ENCODE assay signal across 14 mouse cellular contexts in the genomic region with DNA sequence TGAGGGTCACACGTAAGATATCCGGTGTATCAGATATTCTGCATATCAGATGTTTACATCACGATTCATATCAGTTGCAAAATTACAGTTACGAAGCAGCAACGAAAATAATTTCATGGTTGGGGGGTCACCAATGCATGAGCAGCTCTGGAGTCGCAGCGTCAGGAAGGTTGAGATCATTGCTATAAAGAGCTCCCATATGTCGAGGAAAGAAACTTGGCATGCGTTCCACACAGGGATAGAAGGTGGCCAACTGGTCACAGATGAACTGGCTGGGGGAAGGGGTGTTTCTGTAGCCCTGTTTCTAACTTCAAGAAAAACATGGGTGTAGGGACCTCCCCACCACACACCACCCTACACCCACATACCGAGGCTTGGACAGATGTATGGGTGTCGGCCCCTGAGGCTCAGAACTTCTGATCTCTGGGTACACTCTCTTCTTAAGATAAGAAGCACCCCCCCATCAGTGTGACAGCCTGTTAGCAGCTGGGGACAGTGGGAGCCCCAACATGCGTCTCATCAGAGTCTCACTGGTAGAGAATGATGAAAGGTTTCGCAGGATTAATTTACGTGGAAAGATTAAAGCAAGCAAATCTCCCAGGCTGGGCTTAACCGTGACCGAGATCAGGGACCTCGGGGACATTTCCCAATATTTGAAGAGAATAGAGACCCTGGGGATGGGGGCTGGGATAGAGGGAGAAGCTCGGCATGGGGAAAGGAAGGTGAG. TPM values are rescaled to one million over a fixed set of nuclear protein-coding genes. Genes with fewer than 3 reads are reported as not detected.
DNase-seq lines count a peak whose midpoint lies in the region; ATAC-seq and TF ChIP-seq lines count a peak whose summit lies in the region.
"Had no signal": no experiment of that assay in that cellular context is flagged by ENCODE, and none has a peak within 500 bp of the region (broad histone marks: within the 10 kb centered on the region; RNA-seq: fewer than 3 reads in every experiment).

No protein-coding gene starts in this region.

- H3K27me3 ChIP-seq in embryonic facial prominence, embryonic 14.5 days (replicated peaks; ENCODE audit: control insufficient read depth, insufficient read depth, low read length): no peaks in the 10 kb centered on the region
- no peaks in the 10 kb centered on the region for H3K27me3 ChIP-seq in embryonic facial prominence, embryonic 10.5 days (replicated peaks; ENCODE audit: low read depth, poor library complexity, severe bottlenecking)
- no peaks in the 10 kb centered on the region for H3K27me3 ChIP-seq in liver, embryonic 11.5 days (replicated peaks; ENCODE audit: control insufficient read depth, insufficient read depth, low read length)
- H3K27me3 ChIP-seq in liver, postnatal 0 days (ENCODE audit: insufficient read depth, low read length): no peaks in the 10 kb centered on the region
- H3K27me3 ChIP-seq in cerebellum, adult 2 months (ENCODE audit: control insufficient read depth, insufficient read depth, low read length): no peaks in the 10 kb centered on the region
- H3K27me3 ChIP-seq in hindbrain, embryonic 16.5 days (replicated peaks; ENCODE audit: control insufficient read depth, insufficient read depth, low read length): no peaks in the 10 kb centered on the region

- no peak for TF ChIP-seq POLR2A in cerebellum, adult 2 months (IDR thresholded peaks at IDR 0.05; ENCODE audit: borderline replicate concordance, insufficient read depth, low read length)

- no peak overlapping the region for H3K4me3 ChIP-seq in embryonic facial prominence, embryonic 14.5 days (ENCODE audit: low read depth, low read length)
- H3K4me3 ChIP-seq in embryonic facial prominence, embryonic 10.5 days: no peak overlapping the region
- no peak overlapping the region for H3K4me3 ChIP-seq in liver, embryonic 11.5 days (ENCODE audit: low read depth, low read length)
- no peak overlapping the region for H3K4me3 ChIP-seq in liver, postnatal 0 days (ENCODE audit: low read depth, low read length)
- H3K4me3 ChIP-seq in cerebellum, adult 2 months (replicated peaks; ENCODE audit: insufficient read depth, low read depth, low read length): no peak overlapping the region
- no peak overlapping the region for H3K4me3 ChIP-seq in hindbrain, embryonic 16.5 days (ENCODE audit: low read length)
- H3K4me3 ChIP-seq: erythroblast, embryonic 14.5 days; heart, adult 2 months had no signal

- peak; percentile 23 for DNase-seq in embryonic facial prominence, embryonic 14.5 days (ENCODE audit: low spot score)
- DNase-seq in embryonic facial prominence, embryonic 10.5 days (ENCODE audit: low spot score): no peak
- DNase-seq in liver, embryonic 11.5 days (ENCODE audit: low spot score): no peak
- no peak for DNase-seq in liver, postnatal 0 days
- DNase-seq in cerebellum, adult 2 months: peak; percentile 81 to 95
- no peak for DNase-seq in kidney, adult 11 months
- no peak for DNase-seq in frontal cortex, postnatal 25 days (ENCODE audit: low spot score in 2 of 2)
- DNase-seq: heart, adult 2 months; lung, postnatal 4 days had no signal

- no peak overlapping the region for H3K9ac ChIP-seq in embryonic facial prominence, embryonic 14.5 days (ENCODE audit: low read depth, low read length)
- no peak overlapping the region for H3K9ac ChIP-seq in liver, embryonic 11.5 days (ENCODE audit: low read depth, low read length)
- H3K9ac ChIP-seq in liver, postnatal 0 days (replicated peaks): no peak overlapping the region
- no peak overlapping the region for H3K9ac ChIP-seq in hindbrain, embryonic 16.5 days (ENCODE audit: low read depth, low read length)

- WGBS in embryonic facial prominence, embryonic 14.5 days: 76% methylated on average over 18 of the region's 18 CpGs
- 90% methylated on average over 18 of the region's 18 CpGs for WGBS in embryonic facial prominence, embryonic 10.5 days
- WGBS in liver, embryonic 11.5 days: 83% methylated on average over 18 of the region's 18 CpGs
- 80% methylated on average over 18 of the region's 18 CpGs for WGBS in liver, postnatal 0 days (ENCODE audit: insufficient replicate concordance)
- 16% methylated on average over 18 of the region's 18 CpGs for WGBS in cerebellum, adult 2 months
- WGBS in hindbrain, embryonic 16.5 days: 70% methylated on average over 18 of the region's 18 CpGs

- no peak overlapping the region for H3K27ac ChIP-seq in embryonic facial prominence, embryonic 14.5 days (replicated peaks; ENCODE audit: low read depth, low read length)
- no peak overlapping the region for H3K27ac ChIP-seq in embryonic facial prominence, embryonic 10.5 days (replicated peaks)
- H3K27ac ChIP-seq in liver, embryonic 11.5 days (ENCODE audit: low read depth, low read length): no peak overlapping the region
- H3K27ac ChIP-seq in liver, postnatal 0 days (ENCODE audit: low read depth): no peak overlapping the region
- H3K27ac ChIP-seq in cerebellum, adult 2 months (ENCODE audit: insufficient read depth, low read length): peak overlapping the region; percentile 92
- H3K27ac ChIP-seq in hindbrain, embryonic 16.5 days (ENCODE audit: low read depth, low read length): peak overlapping the region; percentile 20; the same call in 1 of the 2 replicates
- H3K27ac ChIP-seq: heart, adult 2 months; kidney, postnatal 0 days had no signal

- no peak for ATAC-seq in embryonic facial prominence, embryonic 14.5 days (ENCODE audit: low read depth)
- 0 out of 2 replicates have a peak, but pooled peaks have one; percentile 21 for ATAC-seq in liver, embryonic 11.5 days (replicated peaks; ENCODE audit: low FRiP score)
- no peak for ATAC-seq in liver, postnatal 0 days
- peak; percentile 38; the same call in 1 of the 2 replicates for ATAC-seq in hindbrain, embryonic 16.5 days
- ATAC-seq: activated CD4-positive, CD25-positive, alpha-beta regulatory T cell, adult 4 months had no signal

- no peak overlapping the region for H3K4me2 ChIP-seq in embryonic facial prominence, embryonic 14.5 days (ENCODE audit: low read depth, low read length)
- H3K4me2 ChIP-seq in liver, embryonic 11.5 days: no peak overlapping the region
- no peak overlapping the region for H3K4me2 ChIP-seq in liver, postnatal 0 days (ENCODE audit: low read depth, low read length)
- H3K4me2 ChIP-seq in hindbrain, embryonic 16.5 days (ENCODE audit: low read length): no peak overlapping the region

- no peak for TF ChIP-seq CTCF in liver, postnatal 0 days (IDR thresholded peaks at IDR 0.05; ENCODE audit: low read depth)
- TF ChIP-seq CTCF in cerebellum, adult 2 months (IDR thresholded peaks at IDR 0.05; ENCODE audit: borderline replicate concordance, insufficient read depth, low read depth, low read length): no peak

- no peaks in the 10 kb centered on the region for H3K9me3 ChIP-seq in embryonic facial prominence, embryonic 14.5 days (ENCODE audit: control insufficient read depth, low read length)
- no peaks in the 10 kb centered on the region for H3K9me3 ChIP-seq in embryonic facial prominence, embryonic 10.5 days
- H3K9me3 ChIP-seq in liver, embryonic 11.5 days (ENCODE audit: control insufficient read depth, low read length): no peaks in the 10 kb centered on the region
- no peaks in the 10 kb centered on the region for H3K9me3 ChIP-seq in liver, postnatal 0 days (ENCODE audit: low read length)
- no peaks in the 10 kb centered on the region for H3K9me3 ChIP-seq in hindbrain, embryonic 16.5 days (ENCODE audit: control insufficient read depth, low read length)

- TF ChIP-seq EP300 in liver, postnatal 0 days (IDR thresholded peaks at IDR 0.05; ENCODE audit: low read depth): no peak

- H3K36me3 ChIP-seq in embryonic facial prominence, embryonic 14.5 days (ENCODE audit: control insufficient read depth, insufficient read depth, low read length): no peaks in the 10 kb centered on the region
- no peaks in the 10 kb centered on the region for H3K36me3 ChIP-seq in embryonic facial prominence, embryonic 10.5 days (replicated peaks)
- H3K36me3 ChIP-seq in liver, embryonic 11.5 days (ENCODE audit: control insufficient read depth, insufficient read depth, low read length): no peaks in the 10 kb centered on the region
- H3K36me3 ChIP-seq in liver, postnatal 0 days (replicated peaks; ENCODE audit: insufficient read depth, low read length): no peaks in the 10 kb centered on the region
- H3K36me3 ChIP-seq in hindbrain, embryonic 16.5 days (ENCODE audit: control insufficient read depth, insufficient read depth, low read length): no peaks in the 10 kb centered on the region

- H3K4me1 ChIP-seq in embryonic facial prominence, embryonic 14.5 days (ENCODE audit: control insufficient read depth, insufficient read depth, low read length): no peaks in the 10 kb centered on the region
- H3K4me1 ChIP-seq in embryonic facial prominence, embryonic 10.5 days: peaks cover 15% of the 10 kb centered on the region
- H3K4me1 ChIP-seq in liver, embryonic 11.5 days (replicated peaks; ENCODE audit: control insufficient read depth, insufficient read depth, low read length): peaks cover 6% of the 10 kb centered on the region
- no peaks in the 10 kb centered on the region for H3K4me1 ChIP-seq in liver, postnatal 0 days (ENCODE audit: insufficient read depth)
- H3K4me1 ChIP-seq in cerebellum, adult 2 months (ENCODE audit: control insufficient read depth, insufficient read depth, low read length): peaks cover 77% of the 10 kb centered on the region
- H3K4me1 ChIP-seq in hindbrain, embryonic 16.5 days (ENCODE audit: control insufficient read depth, insufficient read depth, low read depth, low read length): peaks cover 15% of the 10 kb centered on the region

RNA-seq across cellular contexts. Expression of a gene that starts 54.1 kb away (rescaled TPM):
- polyA plus RNA-seq in embryonic facial prominence, embryonic 14.5 days (2014; fragmentation: Nextera tagmentation; extraction: Ambion mirVana): 1.7 and 2.8 TPM in 2 replicates
- polyA plus RNA-seq in embryonic facial prominence, embryonic 10.5 days (2016; fragmentation: Nextera tagmentation; extraction: Ambion mirVana): 2.0 and 2.2 TPM in 2 replicates
- polyA plus RNA-seq in liver, embryonic 11.5 days (2014; fragmentation: Nextera tagmentation; extraction: Ambion mirVana): 0.32 and 0.44 TPM in 2 replicates
- polyA plus RNA-seq in liver, postnatal 0 days (2015; fragmentation: Nextera tagmentation; extraction: Ambion mirVana): 0.05 TPM in 1 of 2 replicates, not detected in the other
- 55.2 and 63.4 TPM in 2 replicates for polyA plus RNA-seq in cerebellum, adult 2 months (2012; rRNA removed)
- polyA plus RNA-seq in hindbrain, embryonic 16.5 days (2015; fragmentation: Nextera tagmentation; extraction: Ambion mirVana): 102 and 109 TPM in 2 replicates
- polyA plus RNA-seq: activated CD4-positive, CD25-positive, alpha-beta regulatory T cell, adult 4 months; liver, embryonic 16.5 days had no signal

Comparison
In these comparisons a context has a peak if more than half of its experiments do, and no peak if none do; other contexts are left out.
1. ATAC-seq: peak in liver, embryonic 11.5 days (single experiment) and hindbrain, embryonic 16.5 days (single experiment); none in embryonic facial prominence, embryonic 14.5 days (single experiment) and liver, postnatal 0 days (single experiment).
2. DNase-seq: peak in embryonic facial prominence, embryonic 14.5 days (single experiment) and cerebellum, adult 2 months (2 of 2); none in embryonic facial prominence, embryonic 10.5 days (single experiment), liver, embryonic 11.5 days (single experiment), liver, postnatal 0 days (single experiment), kidney, adult 11 months (single experiment) and frontal cortex, postnatal 25 days (0 of 2).
3. H3K27ac ChIP-seq: peak in cerebellum, adult 2 months (single experiment) and hindbrain, embryonic 16.5 days (single experiment); none in embryonic facial prominence, embryonic 14.5 days (single experiment), embryonic facial prominence, embryonic 10.5 days (single experiment), liver, embryonic 11.5 days (single experiment) and liver, postnatal 0 days (single experiment).
4. RNA of a gene that starts 54.1 kb away (polyA plus RNA-seq): 102 to 109 TPM in hindbrain, embryonic 16.5 days and 55.2 to 63.4 TPM in cerebellum, adult 2 months; 1.7 to 2.8 TPM in embryonic facial prominence, embryonic 14.5 days, 2.0 to 2.2 TPM in embryonic facial prominence, embryonic 10.5 days, 0.32 to 0.44 TPM in liver, embryonic 11.5 days and 0.05 TPM in liver, postnatal 0 days; every median in the first group is over 10 times any median in the second.